Mouse (Mus musculus): ENCODE measurements around the gene Mta3. TPM values are rescaled to one million over a fixed set of nuclear protein-coding genes. Genes with fewer than 3 reads are reported as not detected.

Gene Mta3
- total RNA-seq, 2 experiments from 2014 or later = 96.9 to 102 TPM

DNA sequence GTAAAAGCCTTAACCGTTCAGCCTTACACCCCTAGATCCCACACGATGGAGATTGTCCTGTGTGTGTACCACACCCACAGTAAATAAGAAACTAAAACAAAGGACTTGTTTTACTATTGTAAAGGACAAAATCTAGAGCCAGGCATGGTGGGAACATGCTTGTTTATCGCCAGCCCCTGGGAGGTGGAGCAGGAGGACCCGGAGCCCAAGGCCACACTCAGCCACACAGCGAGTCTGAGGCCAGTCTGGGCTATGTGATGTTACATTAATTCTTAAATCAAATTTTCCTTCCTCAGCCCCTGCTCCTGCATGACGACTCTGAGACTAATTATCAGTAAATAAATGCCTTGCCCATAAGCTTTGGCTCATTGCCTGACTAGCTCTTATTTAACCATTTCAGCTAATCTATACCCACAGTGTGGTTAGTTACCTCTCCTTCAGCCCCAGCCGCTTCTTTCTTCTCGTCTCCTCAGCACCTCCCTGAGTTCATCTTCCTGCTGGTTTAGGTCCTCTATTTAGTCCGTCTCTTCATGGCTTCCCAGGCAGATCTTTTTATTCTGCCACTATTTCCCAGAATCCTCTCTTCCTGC lies 71.6 kb downstream of the Mta3 start:
- DNase-seq (ENCODE audit: low spot score in 2 of 2) = no peak
- TF ChIP-seq CTCF (conservative IDR thresholded peaks at IDR 0.05) = no peak
- H3K4me3 ChIP-seq = no peak overlapping the region
- no peak overlapping the region for H3K27ac ChIP-seq

DNA sequence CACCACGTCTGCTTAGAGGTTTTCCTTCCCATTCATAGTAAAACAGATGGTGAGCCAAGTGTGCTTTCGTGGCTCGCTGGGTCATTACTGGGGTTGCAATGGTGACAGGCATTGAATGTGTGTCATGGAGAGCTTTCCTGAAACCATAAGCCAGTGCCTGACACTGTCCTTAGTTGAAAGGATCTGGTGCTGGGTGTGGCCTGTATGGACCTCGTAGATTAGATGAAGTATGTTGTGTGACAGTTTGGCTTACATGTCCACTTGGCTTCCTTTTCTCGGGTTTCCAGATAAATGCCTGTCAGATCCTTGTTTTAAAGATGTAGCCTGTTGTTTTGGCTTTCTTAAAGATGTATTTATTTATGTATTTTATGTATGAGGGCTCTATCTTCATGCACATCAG lies 74.3 kb downstream of the Mta3 start:
- no peak for TF ChIP-seq CTCF (conservative IDR thresholded peaks at IDR 0.05)
- Histone ChIP-seq H3K27ac (no peak overlapping the region), H3K4me3 (no peak overlapping the region)
- DNase-seq (ENCODE audit: low spot score in 2 of 2) = no peak

DNA sequence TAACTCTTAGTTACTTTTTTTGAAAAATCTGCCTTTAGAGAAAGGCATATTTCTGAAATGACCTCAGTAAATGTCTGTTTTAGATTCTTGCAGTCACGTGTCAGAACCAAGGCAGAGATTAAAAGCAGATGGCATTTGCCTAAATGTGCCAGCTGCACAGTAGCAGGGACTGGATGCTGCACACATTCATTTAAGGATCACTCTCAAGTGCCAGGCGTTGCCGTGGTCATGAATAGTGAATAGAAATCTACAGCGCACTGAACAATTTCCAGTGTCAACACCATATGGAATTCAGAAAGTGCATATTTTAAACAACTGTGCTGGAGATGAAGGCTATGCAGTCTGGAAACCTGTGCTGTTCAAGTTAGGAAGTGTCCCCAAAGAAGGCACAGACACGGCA lies 76.8 kb downstream of the Mta3 start:
- no peak for TF ChIP-seq CTCF (conservative IDR thresholded peaks at IDR 0.05)
- Histone ChIP-seq H3K4me3 (no peak overlapping the region), H3K27ac (peak overlapping the region; percentile 79)
- DNase-seq (ENCODE audit: low spot score in 2 of 2) = peak; percentile 24 to 76

DNA sequence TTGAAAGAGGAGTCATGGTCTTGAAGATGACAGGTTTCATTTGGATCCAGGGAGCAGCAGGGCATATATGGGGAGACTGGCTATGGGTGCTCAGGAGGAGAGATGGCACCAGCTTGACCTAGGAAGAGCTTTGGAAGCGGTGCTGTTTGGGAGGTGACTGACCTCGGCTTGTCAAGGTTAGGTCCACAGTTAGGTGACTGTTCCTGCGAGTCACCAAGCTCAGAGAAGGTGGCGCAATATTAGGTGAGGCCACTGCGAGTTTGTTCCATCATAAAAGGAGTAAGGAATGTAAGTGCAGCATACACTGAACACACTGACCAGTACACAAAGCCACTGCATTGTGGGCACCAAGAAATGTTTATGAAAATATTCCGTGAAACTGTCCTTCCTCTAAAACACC lies 80.5 kb downstream of the Mta3 start:
- H3K4me3 ChIP-seq = no peak overlapping the region
- DNase-seq (ENCODE audit: low spot score in 2 of 2) = no peak
- no peak overlapping the region for H3K27ac ChIP-seq
- no peak for TF ChIP-seq CTCF (conservative IDR thresholded peaks at IDR 0.05)

DNA sequence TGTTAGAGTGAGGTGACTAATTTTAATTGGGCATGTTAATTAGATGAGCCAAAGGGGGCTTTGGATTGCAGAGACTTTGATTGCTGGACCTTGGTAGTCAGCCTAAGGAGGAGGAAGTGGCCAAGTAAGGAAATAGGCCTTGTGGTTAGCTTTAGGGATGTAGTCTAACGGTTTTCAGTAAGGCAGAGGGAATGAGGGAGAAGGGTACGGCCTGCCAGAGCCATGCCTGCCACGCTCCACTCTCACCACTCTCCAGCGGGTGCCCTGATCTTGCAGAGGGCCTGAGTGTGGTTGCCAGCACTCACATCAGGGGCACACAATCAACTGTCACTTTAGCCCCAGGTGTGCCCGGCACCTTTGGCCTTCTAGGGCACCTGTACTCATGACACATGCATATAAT lies 84.2 kb downstream of the Mta3 start:
- no peak for DNase-seq (ENCODE audit: low spot score in 2 of 2)
- no peak for TF ChIP-seq CTCF (conservative IDR thresholded peaks at IDR 0.05)
- H3K27ac ChIP-seq = no peak overlapping the region
- no peak overlapping the region for H3K4me3 ChIP-seq

DNA sequence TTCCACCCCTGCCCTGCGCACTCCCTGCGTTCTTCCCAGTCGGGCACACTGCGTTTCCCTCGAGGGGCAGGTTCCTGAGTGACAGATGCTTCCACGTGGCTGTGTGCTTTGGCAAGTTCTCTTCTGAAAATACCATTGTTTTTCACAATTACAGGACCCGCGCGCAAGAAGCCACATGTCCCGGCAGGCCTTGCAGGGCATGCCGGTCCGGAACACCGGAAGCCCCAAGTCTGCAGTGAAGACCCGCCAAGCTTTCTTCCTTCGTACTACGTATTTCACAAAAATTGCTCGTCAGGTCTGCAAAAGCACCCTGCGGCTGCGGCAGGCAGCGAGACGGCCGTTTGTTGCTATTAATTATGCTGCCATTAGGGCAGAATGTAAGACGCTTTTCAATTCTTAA lies 86.4 kb downstream of the Mta3 start:
- peak in 1 of 2 experiments; percentile 16 for DNase-seq (ENCODE audit: low spot score in 2 of 2)
- TF ChIP-seq CTCF (conservative IDR thresholded peaks at IDR 0.05) = peak; percentile 12; the same call in 1 of the 2 replicates
- peak overlapping the region; percentile 30 for H3K4me3 ChIP-seq
- peak overlapping the region; percentile 58; the same call in 1 of the 2 replicates for H3K27ac ChIP-seq

DNA sequence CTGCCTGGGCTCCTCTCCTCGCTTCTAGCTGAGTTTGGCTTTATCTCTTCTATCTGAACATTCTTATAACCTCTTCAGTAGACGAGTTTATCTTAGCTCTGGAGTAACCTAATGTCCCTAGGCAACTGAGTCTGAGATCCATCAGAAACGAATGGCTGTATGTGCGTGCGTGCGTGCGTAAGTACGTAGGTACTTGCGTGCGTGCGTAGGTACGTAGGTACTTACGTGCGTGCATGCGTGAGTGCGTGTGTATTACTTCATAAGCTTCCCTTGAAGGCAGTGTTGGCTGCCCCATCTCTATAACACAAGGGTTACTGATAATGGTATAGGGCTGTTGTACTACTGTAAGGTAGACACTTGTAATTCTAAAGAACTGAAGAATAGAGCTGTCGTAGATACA lies 89.2 kb downstream of the Mta3 start:
- TF ChIP-seq CTCF (conservative IDR thresholded peaks at IDR 0.05) = no peak

DNA sequence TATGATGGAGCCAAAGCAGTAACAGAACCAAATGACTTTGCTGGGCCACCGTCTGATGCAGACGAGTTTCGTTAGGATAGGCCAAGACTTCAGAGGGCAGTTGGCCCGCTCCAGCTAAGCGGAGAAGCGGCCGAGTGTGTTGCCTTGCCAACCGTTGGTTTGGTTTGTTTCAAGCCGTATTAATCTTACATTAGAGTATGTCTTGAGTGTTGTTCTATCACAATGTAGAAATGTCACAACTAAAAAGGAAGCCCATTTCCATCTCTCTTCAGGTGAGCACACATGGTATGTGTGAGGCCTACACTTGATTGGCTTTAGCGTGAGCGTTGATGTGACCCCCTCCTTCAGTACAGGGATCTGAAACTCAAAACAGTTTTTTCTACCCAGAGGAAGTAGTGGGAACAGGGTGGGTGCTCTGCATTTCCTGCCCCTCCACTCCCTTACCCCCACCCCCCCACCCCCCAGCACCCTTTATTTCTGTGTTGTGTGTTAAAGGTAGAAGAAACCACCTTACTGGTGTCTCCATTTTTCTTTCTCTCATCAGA lies 93.6 kb downstream of the Mta3 start:
- no peak overlapping the region for H3K4me3 ChIP-seq
- TF ChIP-seq CTCF (conservative IDR thresholded peaks at IDR 0.05) = no peak
- no peak overlapping the region for H3K27ac ChIP-seq
- DNase-seq (ENCODE audit: low spot score in 2 of 2) = no peak

More for the DNA sequence above, 89.2 kb downstream of the Mta3 start:
- Histone ChIP-seq H3K27ac (no peak overlapping the region), H3K4me3 (no peak overlapping the region)
- no peak for DNase-seq (ENCODE audit: low spot score in 2 of 2)

DNA sequence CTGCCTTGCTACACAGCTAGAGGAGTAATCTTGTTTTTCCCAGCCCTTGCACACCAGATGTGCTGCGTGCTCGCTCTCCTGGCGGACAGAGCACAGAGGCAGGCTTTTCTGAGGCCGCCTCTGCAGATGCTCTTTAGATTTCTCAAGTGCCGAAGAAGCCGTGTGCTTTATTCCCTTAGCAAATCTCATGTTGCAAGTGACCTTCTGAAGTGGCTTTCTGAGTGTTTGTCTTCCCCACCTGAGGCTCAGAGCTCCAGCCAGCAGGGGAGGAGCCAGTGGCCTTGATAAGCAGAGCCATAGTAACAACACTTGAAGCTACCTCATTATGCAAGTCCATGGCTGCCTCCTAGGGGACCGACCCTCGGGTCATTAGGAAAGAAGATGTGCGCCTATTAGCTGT lies 98.0 kb downstream of the Mta3 start:
- no peak for TF ChIP-seq CTCF (conservative IDR thresholded peaks at IDR 0.05)
- H3K4me3 ChIP-seq = no peak overlapping the region
- no peak overlapping the region for H3K27ac ChIP-seq
- DNase-seq (ENCODE audit: low spot score in 2 of 2) = no peak

DNA sequence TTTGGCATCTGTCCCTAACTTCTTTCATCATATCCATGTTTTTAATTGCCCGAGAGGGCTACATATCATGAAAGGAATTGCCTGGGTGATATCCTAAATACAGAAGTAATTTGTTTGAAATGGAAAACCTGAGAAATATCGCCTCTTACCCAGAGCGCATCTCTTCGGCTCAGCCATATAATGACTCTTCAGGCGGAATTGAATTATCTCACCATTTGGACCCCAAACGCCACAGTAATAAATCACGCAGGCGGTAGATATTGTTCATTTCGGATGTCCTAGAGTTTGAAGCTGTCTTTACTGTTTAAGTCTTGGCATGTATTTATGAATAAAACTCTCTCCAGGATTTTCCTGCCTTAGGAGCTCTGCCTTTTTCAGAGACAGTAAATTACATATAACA lies 99.1 kb downstream of the Mta3 start:
- DNase-seq (ENCODE audit: low spot score in 2 of 2) = no peak
- Histone ChIP-seq H3K4me3 (no peak overlapping the region), H3K27ac (no peak overlapping the region)
- TF ChIP-seq CTCF (conservative IDR thresholded peaks at IDR 0.05) = no peak

DNA sequence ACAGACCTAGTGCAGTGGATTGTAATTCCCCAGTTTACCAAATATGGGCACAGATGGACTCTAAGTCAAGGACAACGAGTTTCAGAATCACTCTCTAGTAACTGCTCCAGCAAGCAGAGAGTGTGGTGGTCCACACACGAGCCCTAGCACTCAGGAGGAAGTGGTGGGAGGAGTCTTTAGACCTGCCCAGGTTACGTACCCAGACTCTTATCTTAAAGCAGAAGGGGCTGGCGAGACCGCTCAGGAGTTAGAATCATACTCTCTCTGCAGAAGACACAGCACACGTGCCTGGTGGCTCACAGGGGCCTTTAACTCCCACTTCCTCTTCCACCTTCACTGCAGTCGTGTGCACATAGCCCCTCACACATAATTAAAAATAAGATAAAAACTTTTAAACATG lies 101.4 kb downstream of the Mta3 start:
- Histone ChIP-seq H3K27ac (no peak overlapping the region), H3K4me3 (no peak overlapping the region)
- no peak for DNase-seq (ENCODE audit: low spot score in 2 of 2)
- TF ChIP-seq CTCF (conservative IDR thresholded peaks at IDR 0.05) = no peak

DNA sequence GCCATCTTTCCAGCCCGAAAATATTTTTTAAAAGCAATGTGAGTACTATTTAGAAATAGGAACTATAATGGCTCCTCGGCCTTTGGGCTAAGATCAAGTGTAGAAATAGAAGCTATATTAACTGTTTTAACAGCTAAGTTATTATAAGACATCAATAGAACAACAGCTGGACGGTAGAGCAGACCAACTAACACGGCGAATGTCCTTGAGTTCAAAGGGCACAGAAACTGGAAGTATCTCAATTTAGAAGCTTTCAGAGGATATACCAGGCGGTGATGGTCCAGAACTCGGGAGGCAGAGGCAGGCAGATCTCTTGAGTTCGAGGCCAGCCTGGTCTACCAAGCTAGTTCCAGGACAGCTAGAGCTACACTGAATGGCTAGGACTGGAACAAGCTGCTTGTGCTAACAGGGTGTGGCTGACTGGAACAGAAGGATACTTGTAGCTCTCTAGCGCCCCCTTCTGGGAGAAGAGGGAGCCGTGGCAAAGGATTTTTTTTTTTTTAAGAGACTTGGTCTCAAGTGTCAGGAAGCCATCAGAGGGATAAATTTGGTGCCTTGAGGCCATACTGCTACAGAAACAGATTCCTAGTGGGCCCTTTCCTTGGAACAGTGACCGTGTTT lies 101.9 kb downstream of the Mta3 start:
- no peak overlapping the region for H3K4me3 ChIP-seq
- peak; percentile 68 to 78 for DNase-seq (ENCODE audit: low spot score in 2 of 2)
- H3K27ac ChIP-seq = no peak overlapping the region
- TF ChIP-seq CTCF (conservative IDR thresholded peaks at IDR 0.05) = peak; percentile 92

DNA sequence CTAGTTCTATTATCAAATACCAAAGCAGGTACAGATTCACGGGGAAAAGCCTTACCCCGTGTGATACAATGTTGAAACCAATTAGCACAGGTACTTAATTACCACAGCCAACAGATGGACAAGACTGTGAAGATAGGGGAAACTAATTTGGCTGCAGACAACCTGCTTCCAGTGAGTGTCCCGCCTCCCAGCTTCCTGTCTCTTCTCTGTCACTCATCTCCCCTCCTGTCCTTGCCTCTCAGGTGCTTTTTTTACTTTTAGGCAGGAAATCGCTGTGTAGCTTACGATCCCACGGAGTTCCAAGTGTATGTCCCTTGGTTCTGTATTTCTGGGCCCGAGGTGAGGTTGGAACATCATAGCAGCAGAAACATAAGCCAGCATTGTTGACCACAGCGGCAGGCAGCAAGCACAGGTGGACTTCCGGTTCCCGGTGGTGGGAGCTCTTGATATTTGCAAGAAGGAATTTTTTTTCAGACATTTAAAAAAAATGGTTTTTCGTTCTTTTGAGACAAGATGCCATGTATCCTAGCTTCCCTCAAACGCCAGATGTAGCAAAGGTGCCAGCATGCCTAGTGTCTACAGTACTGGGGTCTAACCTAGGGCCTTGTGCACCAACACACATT lies 102.6 kb downstream of the Mta3 start:
- DNase-seq (ENCODE audit: low spot score in 2 of 2) = no peak
- Histone ChIP-seq H3K27ac (no peak overlapping the region), H3K4me3 (no peak overlapping the region)
- no peak for TF ChIP-seq CTCF (conservative IDR thresholded peaks at IDR 0.05)

Measured in layer of hippocampus, adult 2 months (tissue).